Mouse (Mus musculus) CH12.LX (cell line): Measurements from ENCODE around the gene Tspear.

Source experiments
- CTCF ChIP-seq, 2 experiments: IDR thresholded peaks in 1 of 2; conservative IDR thresholded peaks in 1 of 2; 2 replicates each; pipeline ENCODE4 v1.5.1; 2011 to 2012; ENCODE audit warnings: low read depth in 2 of 2, low read length in 2 of 2, improper control_type of control experiment in 1 of 2, inconsistent platforms in 1 of 2, mild to moderate bottlenecking in 1 of 2, moderate library complexity in 1 of 2
- E2F4 ChIP-seq: IDR thresholded peaks from 2 replicates; pipeline ENCODE4 v1.6.1; 2011; ENCODE audit warnings: low read depth, low read length, improper control_type of control experiment; ENCODE audit not compliant: insufficient replicate concordance
- GABPA ChIP-seq: IDR thresholded peaks from 2 replicates; pipeline ENCODE4 v1.6.1; 2012; ENCODE audit warnings: low read depth, low read length, improper control_type of control experiment, inconsistent platforms; ENCODE audit not compliant: insufficient replicate concordance
- MAFK ChIP-seq: IDR thresholded peaks from 2 replicates; pipeline ENCODE4 v1.6.1; 2011; ENCODE audit warnings: low read length, improper control_type of control experiment; ENCODE audit not compliant: insufficient replicate concordance
- MYC ChIP-seq: IDR thresholded peaks from 2 replicates; pipeline ENCODE4 v1.6.1; 2011; ENCODE audit warnings: low read depth, mild to moderate bottlenecking, improper control_type of control experiment, low read length
- POLR2A ChIP-seq: IDR thresholded peaks from 2 replicates; pipeline ENCODE4 v1.6.1; 2011; ENCODE audit warnings: low read depth, mild to moderate bottlenecking, improper control_type of control experiment, low read length
- RCOR1 ChIP-seq: conservative IDR thresholded peaks from 2 replicates; pipeline ENCODE4 v1.6.1; 2012; ENCODE audit warnings: low read depth, mild to moderate bottlenecking, inconsistent platforms, low read length, improper control_type of control experiment
- ZMIZ1 ChIP-seq: IDR thresholded peaks from 2 replicates; pipeline ENCODE4 v1.6.1; 2012; ENCODE audit warnings: low read depth, mild to moderate bottlenecking, inconsistent platforms, low read length, improper control_type of control experiment

GRCm38 (mm10) chr10:77726186-77726585, 39.8 kb downstream of the Tspear start, which contains the start of gene Gm10100:
- TF ChIP-seq CTCF (conservative IDR thresholded peaks at IDR 0.05 in 1 of 2, IDR thresholded peaks at IDR 0.05 in 1 of 2; ENCODE audit: low read depth in 2 of 2, low read length in 2 of 2): no peak
- TF ChIP-seq E2F4: no peak
- TF ChIP-seq MYC: no peak
- TF ChIP-seq ZMIZ1: no peak
- no peak for TF ChIP-seq RCOR1
- no peak for TF ChIP-seq MAFK
- TF ChIP-seq POLR2A: no peak
- TF ChIP-seq GABPA: no peak
